Mouse (Mus musculus): ENCODE measurements around the gene Xirp1. TPM values are rescaled to one million over a fixed set of nuclear protein-coding genes. Genes with fewer than 3 reads are reported as not detected.

Xirp1 gene
- polyA plus RNA-seq, 1 experiment = 0.03 TPM

GRCm38 (mm10) chr9:119965186-119965585 lies 58.2 kb downstream of the Xirp1 start:
- H3K4me1 ChIP-seq (ENCODE audit: control insufficient read depth, insufficient read depth, low read length) = peaks cover 12% of the 10 kb centered on the region
- H3K27ac ChIP-seq (ENCODE audit: insufficient read depth, low read length) = no peak overlapping the region
- DNase-seq = no peak
- H3K27me3 ChIP-seq (ENCODE audit: control insufficient read depth, insufficient read depth, low read length) = no peaks in the 10 kb centered on the region
- no peak overlapping the region for H3K4me3 ChIP-seq (replicated peaks; ENCODE audit: insufficient read depth, low read depth, low read length)
- 70% methylated on average over 3 of the region's 3 CpGs for WGBS
- TF ChIP-seq POLR2A (IDR thresholded peaks at IDR 0.05; ENCODE audit: borderline replicate concordance, insufficient read depth, low read length) (no peak), CTCF (IDR thresholded peaks at IDR 0.05; ENCODE audit: borderline replicate concordance, insufficient read depth, low read depth, low read length) (no peak)

DNA sequence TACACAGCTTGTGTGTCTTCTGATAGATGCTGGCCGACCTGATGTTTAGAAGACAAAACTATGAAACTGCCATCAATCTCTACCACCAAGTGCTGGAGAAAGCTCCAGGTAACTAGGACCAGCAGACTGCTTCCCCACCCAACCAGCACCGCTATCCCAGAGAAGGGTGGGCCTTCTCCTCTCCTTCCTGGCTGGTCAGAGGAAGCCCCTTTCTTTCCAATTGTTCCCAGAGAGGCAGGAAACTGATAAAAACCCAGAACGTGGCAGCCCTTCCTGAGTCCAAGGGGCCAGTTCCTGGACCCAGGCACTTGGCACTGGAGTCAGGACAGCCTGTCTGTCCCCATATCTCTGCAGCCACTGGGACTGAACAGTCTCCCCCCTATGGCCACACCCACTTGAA lies 59.2 kb downstream of the Xirp1 start:
- Histone ChIP-seq H3K4me3 (replicated peaks; ENCODE audit: insufficient read depth, low read depth, low read length) (no peak overlapping the region), H3K4me1 (ENCODE audit: control insufficient read depth, insufficient read depth, low read length) (peaks cover 3% of the 10 kb centered on the region; the same call in 1 of the 2 replicates), H3K27me3 (ENCODE audit: control insufficient read depth, insufficient read depth, low read length) (no peaks in the 10 kb centered on the region), H3K27ac (ENCODE audit: insufficient read depth, low read length) (no peak overlapping the region)
- DNase-seq = no peak
- 80% methylated on average over 3 of the region's 3 CpGs for WGBS
- TF ChIP-seq CTCF (IDR thresholded peaks at IDR 0.05; ENCODE audit: borderline replicate concordance, insufficient read depth, low read depth, low read length) (no peak), POLR2A (IDR thresholded peaks at IDR 0.05; ENCODE audit: borderline replicate concordance, insufficient read depth, low read length) (no peak)

Other genes with a start within 250 kb of the Xirp1 start
- 0.08 and 0.11 TPM in 2 replicates for gene Scn11a, start 198.1 kb downstream of the Xirp1 start, polyA plus RNA-seq (2012; rRNA removed)
- gene Wdr48, start 128.7 kb downstream of the Xirp1 start, polyA plus RNA-seq (2012; rRNA removed) = 60.5 and 69.2 TPM in 2 replicates
- 22.1 and 23.6 TPM in 2 replicates for gene Gorasp1, start 86.0 kb downstream of the Xirp1 start, polyA plus RNA-seq (2012; rRNA removed)
- 0.56 and 1.2 TPM in 2 replicates for gene Ttc21a, start 86.0 kb downstream of the Xirp1 start, polyA plus RNA-seq (2012; rRNA removed)
- gene Csrnp1, start 38.9 kb downstream of the Xirp1 start, polyA plus RNA-seq (2012; rRNA removed) = 11.1 and 12.6 TPM in 2 replicates
- gene Cx3cr1, start 46.3 kb upstream of the Xirp1 start, polyA plus RNA-seq (2012; rRNA removed) = 8.6 and 9.0 TPM in 2 replicates
- gene Ccr8, start 68.5 kb upstream of the Xirp1 start, polyA plus RNA-seq (2012; rRNA removed) = not detected in 2 replicates
- 30.3 and 30.5 TPM in 2 replicates for gene Slc25a38, start 86.8 kb upstream of the Xirp1 start, polyA plus RNA-seq (2012; rRNA removed)
- gene Rpsa, start 104.1 kb upstream of the Xirp1 start, polyA plus RNA-seq (2012; rRNA removed) = 691 and 736 TPM in 2 replicates
- gene Mobp, start 126.1 kb upstream of the Xirp1 start, polyA plus RNA-seq (2012; rRNA removed) = 1,427 and 1,761 TPM in 2 replicates